Mouse (Mus musculus) erythroblast, embryonic 14.5 days (primary cell): ENCODE data around the gene Bcr. TPM values are rescaled to one million over a fixed set of nuclear protein-coding genes. Genes with fewer than 3 reads are reported as not detected.

Experiments
- H3K27me3 ChIP-seq: 2 replicates; pipeline ENCODE4 v1.6.1; 2012; ENCODE audit warnings: inconsistent platforms; ENCODE audit not compliant: control insufficient read depth
- H3K36me3 ChIP-seq: 2 replicates; pipeline ENCODE4 v1.6.1; 2012; ENCODE audit warnings: mild to moderate bottlenecking, inconsistent platforms; ENCODE audit not compliant: control insufficient read depth
- H3K4me1 ChIP-seq: 2 replicates; pipeline ENCODE4 v1.6.1; 2012; ENCODE audit warnings: inconsistent platforms; ENCODE audit not compliant: control insufficient read depth
- H3K4me3 ChIP-seq: replicated peaks from 2 replicates; pipeline ENCODE3; 2012; ENCODE audit warnings: moderate library complexity, mild to moderate bottlenecking, inconsistent platforms
- H3K9me3 ChIP-seq: 2 replicates; pipeline ENCODE4 v1.6.1; 2012; ENCODE audit warnings: low read length, inconsistent platforms, mixed read lengths; ENCODE audit not compliant: control insufficient read depth
- GATA1 ChIP-seq: IDR thresholded peaks from 2 replicates; pipeline ENCODE4 v1.6.1; 2012; ENCODE audit warnings: low read length, inconsistent platforms, mixed read lengths
- TAL1 ChIP-seq: IDR thresholded peaks from 3 replicates; pipeline ENCODE4 v1.6.1; 2012; ENCODE audit warnings: low read length, inconsistent platforms, mixed read lengths
- polyA plus RNA-seq: library from polyadenylated mRNA; stranded (reverse); fragments of >175 nt; gene quantifications from 2 replicates; pipeline ENCODE4 v1.2.3, GENCODE M21; 2012

Bcr gene
- polyA plus RNA-seq, 1 experiment, result 0.11 TPM

DNA sequence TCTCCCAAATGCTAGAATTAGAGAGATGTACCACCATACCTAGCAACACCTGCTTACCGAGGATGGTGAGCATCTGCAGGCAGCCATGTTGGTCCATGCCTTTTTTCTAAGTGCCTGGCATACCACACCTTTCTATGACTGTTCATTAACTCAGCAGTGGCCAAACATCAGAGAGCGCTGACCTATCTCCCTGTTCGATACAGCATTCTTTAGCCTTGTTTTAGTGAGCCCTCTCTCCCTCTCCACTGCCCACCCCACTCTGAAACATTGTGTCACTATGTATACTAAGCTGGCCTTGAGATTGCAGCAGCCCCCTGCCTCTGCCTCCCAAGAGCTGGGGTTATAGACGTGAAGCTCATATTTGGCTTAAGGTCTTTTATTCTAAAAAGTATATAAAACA is 6.7 kb upstream of the Bcr start:
- Histone ChIP-seq H3K4me3 (no peak overlapping the region), H3K27me3 (no peaks in the 10 kb centered on the region), H3K4me1 (peaks cover 11% of the 10 kb centered on the region), H3K9me3 (no peaks in the 10 kb centered on the region), H3K36me3 (no peaks in the 10 kb centered on the region; the same call in 1 of the 2 replicates)
- TF ChIP-seq GATA1 (no peak), TAL1 (no peak)

DNA sequence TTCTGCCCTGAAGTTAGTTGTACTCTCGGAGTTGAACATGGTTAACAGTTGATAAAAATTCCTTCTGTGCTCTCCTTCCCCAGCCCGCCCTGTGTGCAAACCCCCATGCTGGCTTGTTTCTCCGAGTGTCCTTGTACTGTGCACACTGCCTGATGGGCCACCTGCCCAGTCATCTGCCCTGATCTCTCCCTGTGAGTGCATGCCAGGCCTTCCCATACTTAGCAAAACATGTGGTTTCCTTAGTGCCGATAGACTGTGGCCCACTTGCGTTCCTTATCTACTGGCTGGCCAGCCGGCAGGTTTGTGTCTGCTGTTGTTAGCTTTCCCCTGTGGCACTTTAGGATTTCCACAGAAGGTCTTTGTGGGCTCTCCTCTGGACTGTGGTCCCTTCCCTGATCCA is 6.3 kb upstream of the Bcr start:
- Histone ChIP-seq H3K9me3 (no peaks in the 10 kb centered on the region), H3K4me3 (no peak overlapping the region)
- no peak for TF ChIP-seq GATA1
- no peak for TF ChIP-seq TAL1

DNA sequence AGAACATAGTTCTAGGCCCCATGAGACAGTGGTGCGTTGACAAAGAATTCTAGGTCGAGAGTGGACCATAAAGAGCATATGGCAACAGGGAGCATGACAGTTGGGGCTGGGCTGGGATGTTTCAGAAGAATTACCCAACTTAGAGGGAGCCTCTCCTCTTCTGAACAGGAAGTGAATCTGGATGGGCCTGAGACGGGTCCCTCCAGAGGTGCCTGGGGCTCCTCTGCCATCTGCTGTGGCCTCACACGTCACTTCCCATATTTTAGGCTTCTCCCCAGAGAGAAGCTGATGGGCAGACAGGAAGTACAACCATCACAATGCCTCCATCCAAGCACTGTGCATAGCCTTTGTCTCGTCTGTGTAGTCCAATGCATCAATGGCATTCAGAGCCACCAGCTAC is 4.7 kb upstream of the Bcr start:
- H3K27me3 ChIP-seq, result peaks cover 16% of the 10 kb centered on the region
- H3K4me1 ChIP-seq, result peaks cover 21% of the 10 kb centered on the region
- H3K9me3 ChIP-seq, result no peaks in the 10 kb centered on the region
- TF ChIP-seq GATA1 (no peak), TAL1 (no peak)
- no peaks in the 10 kb centered on the region for H3K36me3 ChIP-seq
- H3K4me3 ChIP-seq, result no peak overlapping the region

More for the DNA sequence above, 6.3 kb upstream of the Bcr start:
- peaks cover under 1% of the 10 kb centered on the region; the same call in 1 of the 2 replicates for H3K27me3 ChIP-seq
- peaks cover 11% of the 10 kb centered on the region for H3K4me1 ChIP-seq
- no peaks in the 10 kb centered on the region; the same call in 1 of the 2 replicates for H3K36me3 ChIP-seq

DNA sequence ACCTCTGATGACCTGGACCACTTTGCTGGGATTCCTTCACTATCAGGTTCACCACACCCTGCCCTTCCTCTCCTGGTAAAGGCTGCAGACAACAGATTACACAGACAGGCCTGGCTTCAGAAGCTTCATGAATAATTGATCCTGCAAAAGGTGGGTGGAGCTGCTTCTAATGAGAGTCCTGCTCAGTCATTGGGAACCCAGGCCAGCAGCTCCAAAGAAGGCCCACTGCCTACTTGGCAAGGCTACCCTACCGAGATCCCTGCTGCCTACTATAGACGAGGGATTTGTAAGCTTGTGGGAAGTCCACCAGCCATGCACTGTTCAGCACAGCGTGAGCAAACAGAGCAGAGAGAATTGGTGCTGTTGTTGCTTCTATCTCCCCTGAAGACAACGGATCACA is 4.1 kb upstream of the Bcr start:
- TF ChIP-seq GATA1 (no peak), TAL1 (no peak)
- peaks cover 22% of the 10 kb centered on the region for H3K27me3 ChIP-seq
- H3K4me3 ChIP-seq, result no peak overlapping the region
- H3K4me1 ChIP-seq, result peaks cover 23% of the 10 kb centered on the region
- H3K36me3 ChIP-seq, result no peaks in the 10 kb centered on the region
- no peaks in the 10 kb centered on the region; the same call in 1 of the 2 replicates for H3K9me3 ChIP-seq

DNA sequence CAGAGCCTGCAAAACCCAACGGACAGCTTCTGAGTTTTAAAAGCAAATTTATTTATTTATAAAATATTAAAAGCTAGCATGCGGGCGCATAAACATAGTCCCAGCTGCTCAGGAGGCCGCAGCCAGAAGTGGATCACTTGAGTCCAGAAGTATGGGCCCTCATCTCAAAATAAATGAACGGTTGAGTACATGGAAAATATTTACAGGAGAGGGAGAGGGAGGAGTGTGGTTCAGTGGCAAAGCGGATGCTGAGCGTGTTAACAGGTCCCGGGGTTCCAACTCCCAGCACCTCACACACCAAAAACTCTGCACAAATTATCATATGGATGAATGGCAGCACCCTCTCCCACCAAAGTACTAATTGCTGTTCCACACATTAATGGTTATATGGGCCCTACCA is 2.1 kb upstream of the Bcr start:
- Histone ChIP-seq H3K4me1 (peaks cover 25% of the 10 kb centered on the region), H3K27me3 (peaks cover 43% of the 10 kb centered on the region), H3K9me3 (peaks cover 5% of the 10 kb centered on the region; the same call in 1 of the 2 replicates), H3K4me3 (no peak overlapping the region), H3K36me3 (no peaks in the 10 kb centered on the region)
- TF ChIP-seq GATA1, result no peak
- no peak for TF ChIP-seq TAL1

DNA sequence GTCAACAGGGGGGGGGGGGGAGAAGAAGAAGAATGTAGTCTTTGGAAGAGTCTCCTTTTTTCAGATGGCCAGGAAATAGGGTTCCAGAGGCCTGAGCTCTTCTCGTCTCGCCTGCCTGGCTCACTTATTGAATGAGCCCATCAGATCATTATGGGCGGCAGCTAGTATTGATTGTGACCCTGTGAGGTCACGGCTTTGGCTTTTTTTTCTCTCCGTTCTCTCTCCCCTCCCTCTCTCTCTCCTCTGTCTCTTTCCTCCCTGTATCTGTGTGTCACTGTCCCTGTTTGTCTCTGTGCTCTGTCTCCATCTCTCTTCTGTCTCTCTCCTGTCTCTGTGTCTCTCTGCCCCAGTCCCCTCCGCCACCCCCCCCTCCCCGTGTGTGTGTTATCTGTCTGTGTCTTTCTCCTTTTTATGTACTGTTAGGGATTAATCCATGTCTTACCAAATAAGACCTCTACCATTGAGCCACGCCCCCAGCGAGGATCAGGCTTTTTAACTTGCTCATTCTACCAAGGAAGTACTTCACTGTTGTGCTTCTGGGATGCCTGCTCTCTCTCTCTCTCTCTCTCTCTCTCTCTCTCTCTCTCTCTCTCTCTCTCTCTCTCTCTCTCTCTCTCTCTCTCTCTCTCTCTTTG is 1.5 kb upstream of the Bcr start:
- H3K4me3 ChIP-seq, result no peak overlapping the region
- H3K9me3 ChIP-seq, result peaks cover 5% of the 10 kb centered on the region; the same call in 1 of the 2 replicates
- TF ChIP-seq TAL1, result no peak
- TF ChIP-seq GATA1, result no peak
- no peaks in the 10 kb centered on the region for H3K36me3 ChIP-seq
- H3K4me1 ChIP-seq, result peaks cover 25% of the 10 kb centered on the region
- H3K27me3 ChIP-seq, result peaks cover 47% of the 10 kb centered on the region

DNA sequence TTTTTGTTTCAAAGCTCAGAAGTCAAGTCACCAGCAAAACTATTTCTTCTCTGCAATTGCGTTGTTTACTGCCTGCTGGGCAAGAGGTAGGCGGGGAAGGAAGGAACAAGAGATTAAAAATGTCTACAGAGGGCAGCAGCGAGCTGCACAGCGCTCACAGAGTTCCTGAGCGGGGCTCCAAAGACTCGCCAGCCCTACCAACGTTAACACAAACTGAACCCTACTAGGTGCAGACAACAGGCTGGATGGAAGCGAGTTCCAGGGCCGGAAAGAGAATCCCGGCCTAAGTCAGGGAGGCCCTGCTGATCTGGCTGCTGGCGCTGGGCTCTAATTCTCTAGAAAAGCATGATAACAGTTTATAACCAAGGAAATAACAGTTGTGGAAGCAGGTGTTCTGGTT is 996 bp upstream of the Bcr start:
- H3K27me3 ChIP-seq, result peaks cover 47% of the 10 kb centered on the region
- H3K9me3 ChIP-seq, result peaks cover 5% of the 10 kb centered on the region; the same call in 1 of the 2 replicates
- TF ChIP-seq TAL1 (no peak), GATA1 (no peak)
- peaks cover 25% of the 10 kb centered on the region for H3K4me1 ChIP-seq
- no peaks in the 10 kb centered on the region for H3K36me3 ChIP-seq
- H3K4me3 ChIP-seq, result no peak overlapping the region

DNA sequence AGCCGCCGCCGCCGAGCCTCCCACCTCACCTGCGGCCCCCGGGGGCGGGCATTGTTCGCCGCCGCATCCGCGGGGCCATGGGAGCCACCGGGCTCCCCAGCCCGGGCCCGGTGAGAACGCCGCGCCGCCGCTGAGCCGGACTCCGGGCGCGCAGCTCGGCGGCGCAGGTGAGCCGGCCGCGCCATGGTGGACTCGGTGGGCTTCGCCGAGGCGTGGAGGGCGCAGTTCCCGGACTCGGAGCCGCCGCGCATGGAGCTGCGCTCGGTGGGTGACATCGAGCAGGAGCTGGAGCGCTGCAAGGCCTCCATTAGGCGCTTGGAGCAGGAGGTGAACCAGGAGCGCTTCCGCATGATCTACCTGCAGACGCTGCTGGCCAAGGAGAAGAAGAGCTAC is 447 bp downstream of the Bcr start:
- Histone ChIP-seq H3K9me3 (peaks cover 5% of the 10 kb centered on the region; the same call in 1 of the 2 replicates), H3K4me1 (peaks cover 24% of the 10 kb centered on the region), H3K4me3 (peak overlapping the region; percentile 58), H3K27me3 (peaks cover 47% of the 10 kb centered on the region), H3K36me3 (no peaks in the 10 kb centered on the region)
- TF ChIP-seq TAL1 (no peak), GATA1 (no peak)

DNA sequence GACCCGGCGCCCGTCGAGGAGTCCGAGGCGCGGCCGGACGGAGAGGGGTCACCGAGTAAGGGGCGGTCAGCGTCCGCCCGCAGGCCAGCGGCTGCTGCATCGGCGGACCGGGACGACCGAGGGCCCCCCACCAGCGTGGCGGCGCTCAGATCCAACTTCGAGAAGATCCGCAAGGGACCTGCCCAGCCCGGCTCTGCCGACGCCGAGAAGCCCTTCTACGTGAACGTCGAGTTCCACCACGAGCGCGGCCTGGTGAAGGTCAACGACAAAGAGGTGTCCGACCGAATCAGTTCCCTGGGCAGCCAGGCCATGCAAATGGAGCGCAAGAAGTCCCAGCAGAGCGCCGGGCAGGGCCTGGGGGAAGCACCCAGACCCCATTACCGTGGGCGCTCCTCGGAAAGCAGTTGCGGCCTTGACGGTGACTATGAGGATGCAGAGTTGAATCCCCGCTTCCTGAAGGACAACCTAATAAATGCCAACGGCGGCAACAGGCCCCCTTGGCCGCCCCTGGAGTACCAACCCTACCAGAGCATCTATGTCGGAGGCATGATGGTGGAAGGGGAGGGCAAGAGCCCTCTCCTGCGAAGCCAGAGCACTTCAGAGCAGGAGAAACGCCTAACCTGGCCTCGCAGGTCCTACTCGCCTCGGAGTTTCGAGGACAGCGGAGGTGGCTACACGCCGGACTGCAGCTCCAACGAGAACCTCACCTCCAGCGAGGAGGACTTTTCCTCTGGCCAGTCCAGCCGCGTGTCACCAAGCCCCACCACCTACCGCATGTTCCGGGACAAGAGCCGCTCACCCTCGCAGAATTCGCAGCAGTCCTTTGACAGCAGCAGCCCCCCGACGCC is 1.2 kb downstream of the Bcr start:
- Histone ChIP-seq H3K4me3 (peak overlapping the region; percentile 58), H3K27me3 (peaks cover 47% of the 10 kb centered on the region), H3K36me3 (no peaks in the 10 kb centered on the region), H3K4me1 (peaks cover 17% of the 10 kb centered on the region), H3K9me3 (peaks cover 5% of the 10 kb centered on the region; the same call in 1 of the 2 replicates)
- TF ChIP-seq TAL1, result no peak
